16 mouse cellular contexts compared by ENCODE assay signal in genomic region chr9:67965889-67966288, GRCm38 (mm10).
DNase-seq lines count a peak whose midpoint lies in the region; ATAC-seq and TF ChIP-seq lines count a peak whose summit lies in the region.
"Had no signal": no experiment of that assay in that cellular context is flagged by ENCODE, and none has a peak within 500 bp of the region (broad histone marks: within the 10 kb centered on the region; RNA-seq: fewer than 3 reads in every experiment).

No protein-coding gene starts in this region.

- no peak for TF ChIP-seq CTCF in kidney, adult 2 months (conservative IDR thresholded peaks at IDR 0.05; ENCODE audit: insufficient read depth, insufficient read length, low read depth, low read length)

- H3K4me1 ChIP-seq in kidney, embryonic 16.5 days (ENCODE audit: insufficient read depth, low read length): no peaks in the 10 kb centered on the region
- H3K4me1 ChIP-seq in kidney, adult 2 months (ENCODE audit: control insufficient read depth, insufficient read depth, low read length): no peaks in the 10 kb centered on the region
- H3K4me1 ChIP-seq in forebrain, embryonic 12.5 days: peaks cover 8% of the 10 kb centered on the region
- H3K4me1 ChIP-seq in neural tube, embryonic 15.5 days: peaks cover 8% of the 10 kb centered on the region; the same call in 1 of the 2 replicates
- H3K4me1 ChIP-seq: heart, embryonic 15.5 days had no signal

- no peak overlapping the region for H3K27ac ChIP-seq in kidney, embryonic 16.5 days (ENCODE audit: low read length)
- no peak overlapping the region for H3K27ac ChIP-seq in kidney, adult 2 months (ENCODE audit: insufficient read depth, low read depth, low read length)
- no peak overlapping the region for H3K27ac ChIP-seq in forebrain, embryonic 12.5 days
- H3K27ac ChIP-seq in neural tube, embryonic 15.5 days (replicated peaks): no peak overlapping the region
- H3K27ac ChIP-seq: heart, embryonic 15.5 days had no signal

- no peak overlapping the region for H3K9ac ChIP-seq in kidney, embryonic 16.5 days (replicated peaks; ENCODE audit: low read length)
- no peak overlapping the region for H3K9ac ChIP-seq in forebrain, embryonic 12.5 days
- H3K9ac ChIP-seq in neural tube, embryonic 15.5 days (replicated peaks): no peak overlapping the region
- H3K9ac ChIP-seq: heart, embryonic 15.5 days had no signal

- H3K4me2 ChIP-seq in kidney, embryonic 16.5 days (replicated peaks; ENCODE audit: low read depth, low read length): no peak overlapping the region
- peak overlapping the region; percentile 13; the same call in 1 of the 2 replicates for H3K4me2 ChIP-seq in forebrain, embryonic 12.5 days
- 0 out of 2 replicates have a peak overlapping the region, but pooled peaks have one; percentile 4 for H3K4me2 ChIP-seq in neural tube, embryonic 15.5 days
- H3K4me2 ChIP-seq: heart, embryonic 15.5 days had no signal

- DNase-seq in kidney, adult 2 months: no peak
- DNase-seq in mesoderm, embryonic 11.5 days (ENCODE audit: low read depth, low spot score): peak; percentile 41
- no peak for DNase-seq in ovary, postnatal 10 days (ENCODE audit: low spot score)
- DNase-seq in cerebellum, postnatal 14 days: no peak
- DNase-seq in layer of hippocampus, postnatal 14 days (ENCODE audit: low spot score in 2 of 2): no peak
- DNase-seq: cerebellum, postnatal 25 days; gastrocnemius, postnatal 14 days; liver; right cerebral cortex, adult 18-20 months had no signal

- 12% methylated on average over 14 of the region's 14 CpGs for WGBS in kidney, embryonic 16.5 days
- WGBS in kidney, adult 2 months: 45% methylated on average over 14 of the region's 14 CpGs
- 36% methylated on average over 14 of the region's 14 CpGs for WGBS in forebrain, embryonic 12.5 days
- 11% methylated on average over 14 of the region's 14 CpGs for WGBS in neural tube, embryonic 15.5 days

- peak; percentile 35; the same call in 1 of the 2 replicates for ATAC-seq in kidney, embryonic 16.5 days (ENCODE audit: low FRiP score, low TSS enrichment)
- ATAC-seq in forebrain, embryonic 12.5 days (ENCODE audit: low FRiP score): peak; percentile 55; the same call in 1 of the 2 replicates
- peak; percentile 70 for ATAC-seq in neural tube, embryonic 15.5 days (ENCODE audit: low FRiP score)
- ATAC-seq: activated CD4-positive, CD25-positive, alpha-beta regulatory T cell, adult 4 months; intestine, embryonic 16.5 days; lung, postnatal 0 days had no signal

- H3K4me3 ChIP-seq in kidney, embryonic 16.5 days (ENCODE audit: low read length): no peak overlapping the region
- H3K4me3 ChIP-seq in kidney, adult 2 months (ENCODE audit: insufficient read depth, low read depth, low read length): no peak overlapping the region
- no peak overlapping the region for H3K4me3 ChIP-seq in forebrain, embryonic 12.5 days (replicated peaks)
- H3K4me3 ChIP-seq in neural tube, embryonic 15.5 days (replicated peaks): no peak overlapping the region
- H3K4me3 ChIP-seq: heart, embryonic 15.5 days had no signal

- H3K36me3 ChIP-seq in kidney, embryonic 16.5 days (ENCODE audit: insufficient read depth, low read length): peaks cover 5% of the 10 kb centered on the region
- peaks cover 5% of the 10 kb centered on the region for H3K36me3 ChIP-seq in kidney, adult 2 months (ENCODE audit: control insufficient read depth, insufficient read depth, low read length)
- H3K36me3 ChIP-seq in forebrain, embryonic 12.5 days (replicated peaks): peaks cover 22% of the 10 kb centered on the region
- H3K36me3 ChIP-seq in neural tube, embryonic 15.5 days: peaks cover 31% of the 10 kb centered on the region

- H3K9me3 ChIP-seq in kidney, embryonic 16.5 days (ENCODE audit: low read length): no peaks in the 10 kb centered on the region; the same call in 1 of the 2 replicates
- no peaks in the 10 kb centered on the region for H3K9me3 ChIP-seq in forebrain, embryonic 12.5 days
- no peaks in the 10 kb centered on the region for H3K9me3 ChIP-seq in neural tube, embryonic 15.5 days (replicated peaks)
- H3K9me3 ChIP-seq: heart, embryonic 15.5 days had no signal

- no peaks in the 10 kb centered on the region for H3K27me3 ChIP-seq in kidney, embryonic 16.5 days (ENCODE audit: insufficient read depth, low read length)
- H3K27me3 ChIP-seq in kidney, adult 2 months (replicated peaks; ENCODE audit: control insufficient read depth, insufficient read depth, low read length): no peaks in the 10 kb centered on the region
- no peaks in the 10 kb centered on the region for H3K27me3 ChIP-seq in forebrain, embryonic 12.5 days
- no peaks in the 10 kb centered on the region for H3K27me3 ChIP-seq in neural tube, embryonic 15.5 days (replicated peaks)
- H3K27me3 ChIP-seq: heart, embryonic 15.5 days had no signal

- no peak for TF ChIP-seq POLR2A in kidney, adult 2 months (IDR thresholded peaks at IDR 0.05; ENCODE audit: low read depth, low read length)
